Mouse (Mus musculus) MEL (cell line): ENCODE measurements around the gene Cdkn2d. TPM values are rescaled to one million over a fixed set of nuclear protein-coding genes. Genes with fewer than 3 reads are reported as not detected.

Experiments
- DNase-seq: peaks from one replicate; pipeline ENCODE4 v3.0.0; 2011; ENCODE audit warnings: low read depth, low spot score
- H3K27ac ChIP-seq: 2 replicates; pipeline ENCODE4 v1.5.1; 2012; ENCODE audit warnings: low read depth, mild to moderate bottlenecking, control low read depth, low read length, moderate library complexity; ENCODE audit not compliant: control insufficient read depth
- H3K27me3 ChIP-seq, 2 experiments: fragments of 150-350 bp in 1 of 2; sonication (generic) in 1 of 2; 2 replicates each; pipeline ENCODE4 v1.6.1; 2012; ENCODE audit warnings: low read length in 2 of 2, mild to moderate bottlenecking in 2 of 2, improper control_type of control experiment in 1 of 2, moderate library complexity in 1 of 2; ENCODE audit not compliant: insufficient read depth in 2 of 2, control insufficient read depth in 1 of 2
- H3K36me3 ChIP-seq, 2 experiments: 2 replicates each; pipeline ENCODE4 v1.6.1; 2012 to 2014; ENCODE audit warnings: low read length in 2 of 2, improper control_type of control experiment in 1 of 2, inconsistent platforms in 1 of 2, mild to moderate bottlenecking in 1 of 2; ENCODE audit not compliant: insufficient read depth in 2 of 2, control insufficient read depth in 1 of 2
- H3K4me1 ChIP-seq, 2 experiments: fragments of 150-350 bp in 1 of 2; sonication (generic) in 1 of 2; 2 replicates each; pipeline ENCODE4 v1.6.1; 2012; ENCODE audit warnings: low read length in 2 of 2, improper control_type of control experiment in 1 of 2, mild to moderate bottlenecking in 1 of 2; ENCODE audit not compliant: insufficient read depth in 2 of 2, control insufficient read depth in 1 of 2
- H3K4me3 ChIP-seq, 2 experiments: fragments of 150-350 bp in 1 of 2; sonication (generic) in 1 of 2; 2 replicates each; pipeline ENCODE4 v1.5.1; 2012; ENCODE audit warnings: low read depth in 2 of 2, low read length in 2 of 2, mild to moderate bottlenecking in 2 of 2, moderate library complexity in 2 of 2, control low read depth in 1 of 2, improper control_type of control experiment in 1 of 2; ENCODE audit not compliant: control insufficient read depth in 1 of 2, insufficient read depth in 1 of 2
- H3K79me2 ChIP-seq: 2 replicates; pipeline ENCODE4 v1.6.1; 2012; ENCODE audit warnings: mild to moderate bottlenecking, low read length, moderate library complexity; ENCODE audit not compliant: control insufficient read depth, poor library complexity, insufficient read depth
- H3K9ac ChIP-seq: 2 replicates; pipeline ENCODE4 v1.6.1; 2012; ENCODE audit warnings: low read depth, mild to moderate bottlenecking, control low read depth, low read length, moderate library complexity; ENCODE audit not compliant: control insufficient read depth, poor library complexity, severe bottlenecking
- H3K9me3 ChIP-seq: fragments of 150-350 bp; sonication (generic); replicated peaks from 2 replicates; pipeline ENCODE4 v1.6.1; 2012; ENCODE audit warnings: mild to moderate bottlenecking, low read length, improper control_type of control experiment, moderate library complexity; ENCODE audit not compliant: insufficient read depth
- ELF1 ChIP-seq: IDR thresholded peaks from 2 replicates; pipeline ENCODE4 v1.6.1; 2014; ENCODE audit warnings: low read depth, mild to moderate bottlenecking, inconsistent platforms, low read length, improper control_type of control experiment, moderate library complexity
- HCFC1 ChIP-seq: IDR thresholded peaks from 2 replicates; pipeline ENCODE4 v1.6.1; 2012; ENCODE audit warnings: low read depth, mild to moderate bottlenecking, inconsistent platforms, low read length, improper control_type of control experiment, moderate library complexity
- JUND ChIP-seq: IDR thresholded peaks from 2 replicates; pipeline ENCODE4 v1.6.1; 2011; ENCODE audit warnings: low read depth, mild to moderate bottlenecking, improper control_type of control experiment, low read length
- KAT2A ChIP-seq: conservative IDR thresholded peaks from 2 replicates; pipeline ENCODE4 v1.6.1; 2012; ENCODE audit warnings: low read depth, low read length, improper control_type of control experiment, inconsistent platforms
- MXI1 ChIP-seq: IDR thresholded peaks from 2 replicates; pipeline ENCODE4 v1.6.1; 2011; ENCODE audit warnings: mild to moderate bottlenecking, low read depth, low read length, improper control_type of control experiment
- POLR2A ChIP-seq, 2 experiments: IDR thresholded peaks; 2 replicates each; pipeline ENCODE4 v1.6.1; 2011 to 2012; ENCODE audit warnings: low read length in 2 of 2, mild to moderate bottlenecking in 2 of 2, control low read depth in 1 of 2, improper control_type of control experiment in 1 of 2, low read depth in 1 of 2, moderate library complexity in 1 of 2; ENCODE audit not compliant: control insufficient read depth in 1 of 2, insufficient read depth in 1 of 2, poor library complexity in 1 of 2
- TAL1 ChIP-seq: IDR thresholded peaks from 2 replicates; pipeline ENCODE4 v1.6.1; 2012; ENCODE audit warnings: mild to moderate bottlenecking, inconsistent platforms, low read length, moderate library complexity, mixed read lengths
- TBP ChIP-seq: IDR thresholded peaks from 2 replicates; pipeline ENCODE4 v1.8.0; 2011; ENCODE audit warnings: low read depth, low read length, improper control_type of control experiment
- TCF12 ChIP-seq: IDR thresholded peaks from 2 replicates; pipeline ENCODE4 v1.6.1; 2014; ENCODE audit warnings: low read depth, mild to moderate bottlenecking, inconsistent platforms, low read length, improper control_type of control experiment, moderate library complexity
- UBTF ChIP-seq: IDR thresholded peaks from 2 replicates; pipeline ENCODE4 v1.6.1; 2012; ENCODE audit warnings: low read depth, mild to moderate bottlenecking, inconsistent platforms, low read length, improper control_type of control experiment, moderate library complexity, borderline replicate concordance; ENCODE audit not compliant: insufficient read depth
- USF1 ChIP-seq: IDR thresholded peaks from 2 replicates; pipeline ENCODE4 v1.6.1; 2014; ENCODE audit warnings: low read depth, mild to moderate bottlenecking, inconsistent platforms, low read length, improper control_type of control experiment, moderate library complexity
- ZC3H11A ChIP-seq: IDR thresholded peaks from 2 replicates; pipeline ENCODE4 v1.6.1; 2012; ENCODE audit warnings: low read depth, mild to moderate bottlenecking, inconsistent platforms, low read length, improper control_type of control experiment
- ZMIZ1 ChIP-seq: IDR thresholded peaks from 2 replicates; pipeline ENCODE4 v1.6.1; 2012; ENCODE audit warnings: low read depth, mild to moderate bottlenecking, inconsistent platforms, low read length, improper control_type of control experiment, moderate library complexity
- ZNF384 ChIP-seq: IDR thresholded peaks from 2 replicates; pipeline ENCODE4 v1.6.1; 2012; ENCODE audit warnings: low read depth, mild to moderate bottlenecking, inconsistent platforms, low read length, improper control_type of control experiment
- polyA plus RNA-seq, 2 experiments: library from polyadenylated mRNA; stranded (reverse) in 1 of 2; unstranded in 1 of 2; fragments of >175 nt in 1 of 2; fragments of >200 nt in 1 of 2; gene quantifications; 2 replicates each; pipeline versions ENCODE4 v1.2.1 to v1.2.4; 2012; ENCODE audit warnings: low replicate concordance in 2 of 2, low read depth in 1 of 2; ENCODE audit not compliant: insufficient read length in 2 of 2, insufficient read depth in 1 of 2, missing spikeins in 1 of 2
- total RNA-seq: library from RNA; depleted of rRNA; stranded (reverse); fragments of 300-350 nt; gene quantifications from 2 replicates; pipeline ENCODE4 v1.2.3, GENCODE M21; 2012

Gene Cdkn2d
- total and polyA plus RNA-seq, 3 experiments: 40.1 to 67.9 TPM; not detected in 1

GRCm38 (mm10) chr9:21290589-21290988, 618 bp downstream of the Cdkn2d start:
- Histone ChIP-seq H3K36me3 (peaks cover under 1 to 37% of the 10 kb centered on the region in 2 experiments; a peak in 3 of 4 replicates), H3K9ac (peak overlapping the region; percentile 75), H3K27ac (peak overlapping the region; percentile 62), H3K4me1 (peaks cover 26 to 28% of the 10 kb centered on the region in 2 experiments), H3K27me3 (no peaks in the 10 kb centered on the region), H3K9me3 (no peaks in the 10 kb centered on the region), H3K79me2 (peaks cover 45% of the 10 kb centered on the region), H3K4me3 (peak overlapping the region; percentile 75 to 76)
- TF ChIP-seq ZNF384 (no peak), POLR2A (IDR thresholded peaks at IDR 0.05; ENCODE audit: control insufficient read depth in 1 of 2, insufficient read depth in 1 of 2, low read depth in 1 of 2, low read length in 2 of 2, poor library complexity in 1 of 2) (no peak), MXI1 (no peak), TAL1 (no peak), KAT2A (no peak), HCFC1 (no peak), USF1 (no peak), UBTF (peak; percentile 90; the same call in 1 of the 2 replicates), TBP (0 out of 2 replicates have a peak, but pooled peaks have one; percentile 8)
- no peak for DNase-seq

DNA sequence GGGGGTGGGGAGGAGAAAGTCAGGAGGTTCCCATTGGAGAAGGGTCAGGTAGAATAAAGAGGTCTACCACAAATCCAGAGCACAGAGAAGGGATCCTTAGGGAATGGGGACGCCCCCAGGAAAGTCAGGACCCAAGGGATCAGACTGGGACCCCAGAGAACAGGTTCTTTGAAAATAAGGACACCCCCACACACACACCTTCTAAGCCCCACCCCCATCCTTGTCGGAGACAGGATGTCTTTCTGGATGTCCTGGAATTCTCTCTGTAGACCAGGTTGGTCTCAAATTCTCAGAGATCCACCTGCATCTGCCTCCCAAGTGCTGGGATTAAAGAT, 1.9 kb downstream of the Cdkn2d start:
- peak overlapping the region; percentile 75 for H3K9ac ChIP-seq
- no peak for DNase-seq
- H3K36me3 ChIP-seq: peaks cover 9 to 40% of the 10 kb centered on the region in 2 experiments
- H3K79me2 ChIP-seq: peaks cover 52% of the 10 kb centered on the region
- H3K9me3 ChIP-seq: no peaks in the 10 kb centered on the region
- peak overlapping the region; percentile 87 for H3K27ac ChIP-seq
- H3K4me3 ChIP-seq: no peak overlapping the region
- peaks cover 26 to 28% of the 10 kb centered on the region in 2 experiments for H3K4me1 ChIP-seq
- no peak for TF ChIP-seq JUND
- TF ChIP-seq ELF1: no peak
- no peak for TF ChIP-seq TCF12
- TF ChIP-seq ZMIZ1: no peak
- TF ChIP-seq ZC3H11A: no peak
- TF ChIP-seq, all 39 proteins: peak for 0
- no peaks in the 10 kb centered on the region for H3K27me3 ChIP-seq
